Mouse (Mus musculus): Measurements from ENCODE around the gene Zc3h10. TPM values are rescaled to one million over a fixed set of nuclear protein-coding genes. Genes with fewer than 3 reads are reported as not detected.
"Not testable (repeated sequence)": the region's sequence is repeated elsewhere in the genome, so short reads cannot be mapped to it uniquely, and the experiment has no call there.

The Zc3h10 gene
- polyA plus RNA-seq, 1 experiment from 2014 or later = 12.5 TPM

- Histone ChIP-seq H3K4me1 (ENCODE audit: control insufficient read depth, insufficient read depth, low read length) (no peaks in the 10 kb centered on the region), H3K27me3 (replicated peaks; ENCODE audit: control insufficient read depth, insufficient read depth, low read length) (no peaks in the 10 kb centered on the region), H3K27ac (replicated peaks; ENCODE audit: low read depth, low read length) (no peak overlapping the region), H3K9me3 (ENCODE audit: control insufficient read depth, low read length) (no peaks in the 10 kb centered on the region), H3K36me3 (ENCODE audit: control insufficient read depth, insufficient read depth, low read length) (peaks cover 41% of the 10 kb centered on the region), H3K4me2 (ENCODE audit: low read depth, low read length) (no peak overlapping the region), H3K4me3 (ENCODE audit: low read depth, low read length) (no peak overlapping the region), H3K9ac (ENCODE audit: low read depth, low read length) (no peak overlapping the region)
- no peak for DNase-seq (ENCODE audit: low spot score)
- ATAC-seq (ENCODE audit: low read depth) = no peak
- 87% methylated on average over 11 of the region's 11 CpGs for WGBS
These were observed 37.3 kb downstream of the Zc3h10 start for GRCm38 (mm10) chr10:128510301-128510700.

GRCm38 (mm10) chr10:128509831-128510230 is 37.7 kb downstream of the Zc3h10 start:
- Histone ChIP-seq H3K27me3 (replicated peaks; ENCODE audit: control insufficient read depth, insufficient read depth, low read length) (no peaks in the 10 kb centered on the region), H3K4me1 (ENCODE audit: control insufficient read depth, insufficient read depth, low read length) (no peaks in the 10 kb centered on the region), H3K36me3 (ENCODE audit: control insufficient read depth, insufficient read depth, low read length) (peaks cover 36% of the 10 kb centered on the region), H3K4me3 (ENCODE audit: low read depth, low read length) (no peak overlapping the region), H3K9me3 (ENCODE audit: control insufficient read depth, low read length) (no peaks in the 10 kb centered on the region), H3K27ac (replicated peaks; ENCODE audit: low read depth, low read length) (no peak overlapping the region), H3K9ac (ENCODE audit: low read depth, low read length) (no peak overlapping the region), H3K4me2 (ENCODE audit: low read depth, low read length) (no peak overlapping the region)
- no peak for DNase-seq (ENCODE audit: low spot score)
- ATAC-seq (ENCODE audit: low read depth) = no peak
- WGBS = 76% methylated on average over 4 of the region's 4 CpGs

DNA sequence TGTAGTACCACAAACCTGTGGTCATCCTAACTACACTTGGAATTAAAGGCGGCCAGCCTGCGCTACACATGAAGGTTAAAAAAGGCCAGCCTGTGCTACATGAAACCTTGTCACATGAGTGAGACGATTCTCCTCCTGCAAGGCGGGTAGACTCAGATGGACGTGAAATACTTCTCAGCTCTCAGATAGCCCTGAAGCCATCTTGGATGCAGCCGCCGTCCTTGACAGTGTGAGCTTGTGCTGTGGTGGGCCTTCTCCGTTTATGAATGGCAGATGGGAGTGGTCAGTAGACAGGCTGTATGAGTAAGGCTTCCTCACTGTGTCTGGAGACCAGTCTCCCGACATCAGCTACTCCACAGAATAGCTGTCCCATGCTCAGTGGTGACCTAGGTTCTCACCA is 38.4 kb downstream of the Zc3h10 start:
- H3K9ac ChIP-seq (ENCODE audit: low read depth, low read length) = no peak overlapping the region
- no peaks in the 10 kb centered on the region for H3K27me3 ChIP-seq (replicated peaks; ENCODE audit: control insufficient read depth, insufficient read depth, low read length)
- H3K4me2 ChIP-seq (ENCODE audit: low read depth, low read length) = no peak overlapping the region
- DNase-seq (ENCODE audit: low spot score) = no peak
- H3K4me1 ChIP-seq (ENCODE audit: control insufficient read depth, insufficient read depth, low read length) = no peaks in the 10 kb centered on the region
- H3K27ac ChIP-seq (replicated peaks; ENCODE audit: low read depth, low read length) = no peak overlapping the region
- ATAC-seq (ENCODE audit: low read depth) = no peak
- 84% methylated on average over 9 of the region's 9 CpGs for WGBS
- H3K36me3 ChIP-seq (ENCODE audit: control insufficient read depth, insufficient read depth, low read length) = peaks cover 33% of the 10 kb centered on the region
- no peak overlapping the region for H3K4me3 ChIP-seq (ENCODE audit: low read depth, low read length)
- no peaks in the 10 kb centered on the region for H3K9me3 ChIP-seq (ENCODE audit: control insufficient read depth, low read length)

- H3K4me3 ChIP-seq (ENCODE audit: low read depth, low read length) = no peak overlapping the region
- no peaks in the 10 kb centered on the region for H3K27me3 ChIP-seq (replicated peaks; ENCODE audit: control insufficient read depth, insufficient read depth, low read length)
- no peak for ATAC-seq (ENCODE audit: low read depth)
- H3K27ac ChIP-seq (replicated peaks; ENCODE audit: low read depth, low read length) = no peak overlapping the region; the same call in 1 of the 2 replicates
- no peak for DNase-seq (ENCODE audit: low spot score)
- H3K36me3 ChIP-seq (ENCODE audit: control insufficient read depth, insufficient read depth, low read length) = peaks cover 24% of the 10 kb centered on the region; the same call in 1 of the 2 replicates
- WGBS = 72% methylated on average over 9 of the region's 9 CpGs
- no peak overlapping the region for H3K9ac ChIP-seq (ENCODE audit: low read depth, low read length)
- H3K4me1 ChIP-seq (ENCODE audit: control insufficient read depth, insufficient read depth, low read length) = no peaks in the 10 kb centered on the region
- H3K9me3 ChIP-seq (ENCODE audit: control insufficient read depth, low read length) = no peaks in the 10 kb centered on the region
- H3K4me2 ChIP-seq (ENCODE audit: low read depth, low read length) = no peak overlapping the region
These were observed 39.3 kb downstream of the Zc3h10 start for GRCm38 (mm10) chr10:128508260-128508659.

- no peak overlapping the region for H3K4me2 ChIP-seq (ENCODE audit: low read depth, low read length)
- 92% methylated on average over 14 of the region's 14 CpGs for WGBS
- 0 out of 2 replicates have a peak, but pooled peaks cover 8% of the 10 kb centered on the region for H3K36me3 ChIP-seq (ENCODE audit: control insufficient read depth, insufficient read depth, low read length)
- no peak overlapping the region for H3K4me3 ChIP-seq (ENCODE audit: low read depth, low read length)
- H3K9me3 ChIP-seq (ENCODE audit: control insufficient read depth, low read length) = no peaks in the 10 kb centered on the region
- H3K4me1 ChIP-seq (ENCODE audit: control insufficient read depth, insufficient read depth, low read length) = no peaks in the 10 kb centered on the region
- no peak for DNase-seq (ENCODE audit: low spot score)
- H3K9ac ChIP-seq (ENCODE audit: low read depth, low read length) = no peak overlapping the region
- ATAC-seq (ENCODE audit: low read depth) = no peak
- H3K27ac ChIP-seq (replicated peaks; ENCODE audit: low read depth, low read length) = no peak overlapping the region
- no peaks in the 10 kb centered on the region for H3K27me3 ChIP-seq (replicated peaks; ENCODE audit: control insufficient read depth, insufficient read depth, low read length)
These were observed 41.6 kb downstream of the Zc3h10 start for GRCm38 (mm10) chr10:128505974-128506373.

DNA sequence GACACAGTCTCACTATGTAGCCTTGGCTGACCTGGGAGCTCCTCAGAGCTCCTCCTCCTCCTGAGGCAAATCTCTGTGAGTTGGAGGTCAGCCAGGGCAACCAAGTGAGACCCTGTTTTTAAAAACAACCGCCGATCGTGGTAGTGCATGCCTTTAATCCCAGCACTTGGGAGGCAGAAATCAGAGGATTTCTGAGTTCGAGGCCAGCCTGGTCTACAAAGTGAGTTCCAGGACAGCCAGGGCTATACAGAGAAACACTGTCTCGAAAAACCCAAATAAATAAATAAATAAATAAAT is 42.3 kb downstream of the Zc3h10 start:
- H3K4me2 ChIP-seq (ENCODE audit: low read depth, low read length); DNase-seq (ENCODE audit: low spot score); H3K27me3 ChIP-seq (replicated peaks; ENCODE audit: control insufficient read depth, insufficient read depth, low read length); H3K4me1 ChIP-seq (ENCODE audit: control insufficient read depth, insufficient read depth, low read length); H3K9ac ChIP-seq (ENCODE audit: low read depth, low read length); H3K36me3 ChIP-seq (ENCODE audit: control insufficient read depth, insufficient read depth, low read length); H3K27ac ChIP-seq (replicated peaks; ENCODE audit: low read depth, low read length); ATAC-seq (ENCODE audit: low read depth); H3K9me3 ChIP-seq (ENCODE audit: control insufficient read depth, low read length); H3K4me3 ChIP-seq (ENCODE audit: low read depth, low read length): not testable (repeated sequence)
- WGBS = 84% methylated on average over 5 of the region's 5 CpGs

GRCm38 (mm10) chr10:128504641-128505370 is 42.8 kb downstream of the Zc3h10 start:
- Histone ChIP-seq H3K27me3 (replicated peaks; ENCODE audit: control insufficient read depth, insufficient read depth, low read length) (no peaks in the 10 kb centered on the region), H3K9me3 (ENCODE audit: control insufficient read depth, low read length) (no peaks in the 10 kb centered on the region), H3K4me3 (ENCODE audit: low read depth, low read length) (no peak overlapping the region), H3K4me1 (ENCODE audit: control insufficient read depth, insufficient read depth, low read length) (no peaks in the 10 kb centered on the region), H3K4me2 (ENCODE audit: low read depth, low read length) (no peak overlapping the region), H3K27ac (replicated peaks; ENCODE audit: low read depth, low read length) (no peak overlapping the region), H3K36me3 (ENCODE audit: control insufficient read depth, insufficient read depth, low read length) (no peaks in the 10 kb centered on the region), H3K9ac (ENCODE audit: low read depth, low read length) (no peak overlapping the region)
- ATAC-seq (ENCODE audit: low read depth) (no peak), DNase-seq (ENCODE audit: low spot score) (no peak)
- WGBS = 69% methylated on average over 9 of the region's 9 CpGs

DNA sequence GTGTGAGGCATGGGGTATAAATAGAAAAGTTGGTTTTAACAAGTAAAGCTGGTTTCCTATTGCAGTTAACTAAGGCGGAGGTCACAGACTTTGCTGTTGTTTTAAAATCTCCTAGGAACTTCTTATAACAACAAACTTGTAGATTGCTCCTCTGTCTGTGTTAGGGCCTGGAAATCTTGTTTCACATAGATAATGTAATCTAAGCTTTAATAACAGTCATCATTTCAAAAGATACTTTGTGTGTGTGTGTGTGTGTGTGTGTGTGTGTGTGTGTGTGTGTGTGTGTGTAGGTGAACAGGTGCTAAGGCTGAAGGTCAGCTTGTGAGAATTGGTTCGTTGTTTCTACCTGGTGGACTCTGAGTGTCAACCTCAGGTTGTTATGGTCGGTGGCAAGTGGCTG is 43.6 kb downstream of the Zc3h10 start:
- 77% methylated on average over 3 of the region's 3 CpGs for WGBS
- DNase-seq (ENCODE audit: low spot score) = no peak
- Histone ChIP-seq H3K27me3 (replicated peaks; ENCODE audit: control insufficient read depth, insufficient read depth, low read length) (no peaks in the 10 kb centered on the region), H3K9ac (ENCODE audit: low read depth, low read length) (no peak overlapping the region), H3K9me3 (ENCODE audit: control insufficient read depth, low read length) (no peaks in the 10 kb centered on the region), H3K4me1 (ENCODE audit: control insufficient read depth, insufficient read depth, low read length) (no peaks in the 10 kb centered on the region), H3K36me3 (ENCODE audit: control insufficient read depth, insufficient read depth, low read length) (no peaks in the 10 kb centered on the region), H3K4me3 (ENCODE audit: low read depth, low read length) (no peak overlapping the region), H3K4me2 (ENCODE audit: low read depth, low read length) (no peak overlapping the region), H3K27ac (replicated peaks; ENCODE audit: low read depth, low read length) (no peak overlapping the region)
- ATAC-seq (ENCODE audit: low read depth) = no peak

DNA sequence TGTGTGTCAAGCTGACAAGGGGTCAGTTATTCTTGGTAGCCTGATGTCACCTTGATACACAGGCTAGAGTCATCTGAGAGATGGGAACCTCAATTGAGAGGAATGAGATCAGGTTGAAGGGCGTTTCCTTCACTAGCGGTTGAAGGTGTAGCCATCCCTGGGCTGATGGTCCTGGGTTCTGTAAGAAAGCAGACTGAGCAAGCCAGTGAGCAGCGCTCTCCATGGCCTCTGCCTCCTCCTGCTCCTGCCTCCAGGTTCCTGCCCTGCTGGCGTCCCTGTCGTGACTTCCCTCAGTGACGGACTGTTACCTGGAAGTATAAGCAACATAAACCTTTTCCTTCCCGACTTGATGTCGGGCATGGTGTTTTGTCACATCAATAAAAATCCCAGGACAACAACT is 44.0 kb downstream of the Zc3h10 start:
- DNase-seq (ENCODE audit: low spot score) = no peak
- H3K4me1 ChIP-seq (ENCODE audit: control insufficient read depth, insufficient read depth, low read length) = no peaks in the 10 kb centered on the region
- no peaks in the 10 kb centered on the region for H3K9me3 ChIP-seq (ENCODE audit: control insufficient read depth, low read length)
- ATAC-seq (ENCODE audit: low read depth) = no peak
- H3K36me3 ChIP-seq (ENCODE audit: control insufficient read depth, insufficient read depth, low read length) = no peaks in the 10 kb centered on the region
- no peak overlapping the region for H3K27ac ChIP-seq (replicated peaks; ENCODE audit: low read depth, low read length)
- H3K27me3 ChIP-seq (replicated peaks; ENCODE audit: control insufficient read depth, insufficient read depth, low read length) = no peaks in the 10 kb centered on the region
- H3K9ac ChIP-seq (ENCODE audit: low read depth, low read length) = no peak overlapping the region
- H3K4me3 ChIP-seq (ENCODE audit: low read depth, low read length) = no peak overlapping the region
- WGBS = 75% methylated on average over 8 of the region's 8 CpGs
- H3K4me2 ChIP-seq (ENCODE audit: low read depth, low read length) = no peak overlapping the region
